Mouse (Mus musculus): ENCODE data around the gene Scrn1. TPM values are rescaled to one million over a fixed set of nuclear protein-coding genes. Genes with fewer than 3 reads are reported as not detected.

The Scrn1 gene
- polyA plus RNA-seq, 1 experiment from 2014 or later, result 9.1 TPM

- ATAC-seq (ENCODE audit: insufficient number of reproducible peaks, low FRiP score, low TSS enrichment, low read depth), result no peak
- DNase-seq (ENCODE audit: low spot score), result no peak
- Histone ChIP-seq H3K27ac (replicated peaks; ENCODE audit: low read depth, low read length) (no peak overlapping the region), H3K27me3 (ENCODE audit: control insufficient read depth, insufficient read depth, low read length) (no peaks in the 10 kb centered on the region), H3K4me1 (ENCODE audit: control insufficient read depth, insufficient read depth, low read length) (no peaks in the 10 kb centered on the region), H3K4me3 (ENCODE audit: low read depth, low read length) (no peak overlapping the region), H3K9me3 (ENCODE audit: control insufficient read depth, low read length) (no peaks in the 10 kb centered on the region; the same call in 1 of the 2 replicates), H3K36me3 (ENCODE audit: control insufficient read depth, insufficient read depth, low read length) (no peaks in the 10 kb centered on the region), H3K9ac (ENCODE audit: low read length) (no peak overlapping the region), H3K4me2 (ENCODE audit: low read depth, severe bottlenecking) (no peak overlapping the region)
- WGBS, result 74% methylated on average over 17 of the region's 17 CpGs
Measured at GRCm38 (mm10) chr6:54562018-54562809, 4.1 kb downstream of the Scrn1 start.

GRCm38 (mm10) chr6:54558466-54558865 lies 7.8 kb downstream of the Scrn1 start:
- no peak for ATAC-seq (ENCODE audit: insufficient number of reproducible peaks, low FRiP score, low TSS enrichment, low read depth)
- Histone ChIP-seq H3K4me3 (ENCODE audit: low read depth, low read length) (no peak overlapping the region), H3K9ac (ENCODE audit: low read length) (no peak overlapping the region), H3K36me3 (ENCODE audit: control insufficient read depth, insufficient read depth, low read length) (no peaks in the 10 kb centered on the region), H3K27me3 (ENCODE audit: control insufficient read depth, insufficient read depth, low read length) (no peaks in the 10 kb centered on the region), H3K9me3 (ENCODE audit: control insufficient read depth, low read length) (no peaks in the 10 kb centered on the region; the same call in 1 of the 2 replicates), H3K27ac (replicated peaks; ENCODE audit: low read depth, low read length) (no peak overlapping the region), H3K4me2 (ENCODE audit: low read depth, severe bottlenecking) (no peak overlapping the region), H3K4me1 (ENCODE audit: control insufficient read depth, insufficient read depth, low read length) (0 out of 2 replicates have a peak, but pooled peaks cover 2% of the 10 kb centered on the region)
- 85% methylated on average over 7 of the region's 7 CpGs for WGBS
- no peak for DNase-seq (ENCODE audit: low spot score)

- Histone ChIP-seq H3K36me3 (ENCODE audit: control insufficient read depth, insufficient read depth, low read length) (no peaks in the 10 kb centered on the region), H3K9ac (ENCODE audit: low read length) (no peak overlapping the region), H3K9me3 (ENCODE audit: control insufficient read depth, low read length) (no peaks in the 10 kb centered on the region; the same call in 1 of the 2 replicates), H3K27me3 (ENCODE audit: control insufficient read depth, insufficient read depth, low read length) (no peaks in the 10 kb centered on the region), H3K4me2 (ENCODE audit: low read depth, severe bottlenecking) (no peak overlapping the region), H3K4me3 (ENCODE audit: low read depth, low read length) (no peak overlapping the region), H3K27ac (replicated peaks; ENCODE audit: low read depth, low read length) (no peak overlapping the region), H3K4me1 (ENCODE audit: control insufficient read depth, insufficient read depth, low read length) (0 out of 2 replicates have a peak, but pooled peaks cover 2% of the 10 kb centered on the region)
- ATAC-seq (ENCODE audit: insufficient number of reproducible peaks, low FRiP score, low TSS enrichment, low read depth), result no peak
- 89% methylated on average over 7 of the region's 7 CpGs for WGBS
- no peak for DNase-seq (ENCODE audit: low spot score)
Measured at GRCm38 (mm10) chr6:54557671-54558070, 8.6 kb downstream of the Scrn1 start.

GRCm38 (mm10) chr6:54555816-54556215 lies 10.5 kb downstream of the Scrn1 start:
- no peak overlapping the region for H3K27ac ChIP-seq (replicated peaks; ENCODE audit: low read depth, low read length)
- DNase-seq (ENCODE audit: low spot score) (no peak), ATAC-seq (ENCODE audit: insufficient number of reproducible peaks, low FRiP score, low TSS enrichment, low read depth) (no peak)
- H3K9ac ChIP-seq (ENCODE audit: low read length), result no peak overlapping the region
- H3K4me2 ChIP-seq (ENCODE audit: low read depth, severe bottlenecking), result no peak overlapping the region
- WGBS, result 88% methylated on average over 1 of the region's 1 CpGs
- H3K4me1 ChIP-seq (ENCODE audit: control insufficient read depth, insufficient read depth, low read length), result 0 out of 2 replicates have a peak, but pooled peaks cover 2% of the 10 kb centered on the region
- no peak overlapping the region for H3K4me3 ChIP-seq (ENCODE audit: low read depth, low read length)
- no peaks in the 10 kb centered on the region; the same call in 1 of the 2 replicates for H3K9me3 ChIP-seq (ENCODE audit: control insufficient read depth, low read length)
- H3K27me3 ChIP-seq (ENCODE audit: control insufficient read depth, insufficient read depth, low read length), result no peaks in the 10 kb centered on the region
- H3K36me3 ChIP-seq (ENCODE audit: control insufficient read depth, insufficient read depth, low read length), result no peaks in the 10 kb centered on the region

- Histone ChIP-seq H3K9ac (ENCODE audit: low read length) (no peak overlapping the region), H3K4me1 (ENCODE audit: control insufficient read depth, insufficient read depth, low read length) (0 out of 2 replicates have a peak, but pooled peaks cover 2% of the 10 kb centered on the region), H3K36me3 (ENCODE audit: control insufficient read depth, insufficient read depth, low read length) (no peaks in the 10 kb centered on the region), H3K4me3 (ENCODE audit: low read depth, low read length) (no peak overlapping the region), H3K9me3 (ENCODE audit: control insufficient read depth, low read length) (no peaks in the 10 kb centered on the region; the same call in 1 of the 2 replicates), H3K27ac (replicated peaks; ENCODE audit: low read depth, low read length) (peak overlapping the region; percentile 74), H3K4me2 (ENCODE audit: low read depth, severe bottlenecking) (no peak overlapping the region), H3K27me3 (ENCODE audit: control insufficient read depth, insufficient read depth, low read length) (no peaks in the 10 kb centered on the region)
- DNase-seq (ENCODE audit: low spot score), result peak; percentile 57
- 62% methylated on average over 8 of the region's 8 CpGs for WGBS
- 0 out of 2 replicates have a peak, but pooled peaks have one; percentile 51 for ATAC-seq (ENCODE audit: insufficient number of reproducible peaks, low FRiP score, low TSS enrichment, low read depth)
Measured at GRCm38 (mm10) chr6:54554341-54555110, 11.8 kb downstream of the Scrn1 start.

GRCm38 (mm10) chr6:54553632-54554031 lies 12.7 kb downstream of the Scrn1 start:
- Histone ChIP-seq H3K27ac (replicated peaks; ENCODE audit: low read depth, low read length) (peak overlapping the region; percentile 74; the same call in 1 of the 2 replicates), H3K36me3 (ENCODE audit: control insufficient read depth, insufficient read depth, low read length) (no peaks in the 10 kb centered on the region), H3K9ac (ENCODE audit: low read length) (no peak overlapping the region), H3K27me3 (ENCODE audit: control insufficient read depth, insufficient read depth, low read length) (no peaks in the 10 kb centered on the region), H3K4me1 (ENCODE audit: control insufficient read depth, insufficient read depth, low read length) (0 out of 2 replicates have a peak, but pooled peaks cover 2% of the 10 kb centered on the region), H3K4me2 (ENCODE audit: low read depth, severe bottlenecking) (no peak overlapping the region), H3K9me3 (ENCODE audit: control insufficient read depth, low read length) (no peaks in the 10 kb centered on the region; the same call in 1 of the 2 replicates), H3K4me3 (ENCODE audit: low read depth, low read length) (no peak overlapping the region)
- ATAC-seq (ENCODE audit: insufficient number of reproducible peaks, low FRiP score, low TSS enrichment, low read depth) (no peak), DNase-seq (ENCODE audit: low spot score) (no peak)
- 88% methylated on average over 2 of the region's 2 CpGs for WGBS

GRCm38 (mm10) chr6:54552721-54553413 lies 13.4 kb downstream of the Scrn1 start:
- Histone ChIP-seq H3K36me3 (ENCODE audit: control insufficient read depth, insufficient read depth, low read length) (no peaks in the 10 kb centered on the region), H3K9ac (ENCODE audit: low read length) (no peak overlapping the region), H3K27ac (replicated peaks; ENCODE audit: low read depth, low read length) (no peak overlapping the region), H3K4me2 (ENCODE audit: low read depth, severe bottlenecking) (no peak overlapping the region), H3K4me1 (ENCODE audit: control insufficient read depth, insufficient read depth, low read length) (0 out of 2 replicates have a peak, but pooled peaks cover 2% of the 10 kb centered on the region), H3K4me3 (ENCODE audit: low read depth, low read length) (no peak overlapping the region), H3K9me3 (ENCODE audit: control insufficient read depth, low read length) (no peaks in the 10 kb centered on the region; the same call in 1 of the 2 replicates), H3K27me3 (ENCODE audit: control insufficient read depth, insufficient read depth, low read length) (no peaks in the 10 kb centered on the region)
- ATAC-seq (ENCODE audit: insufficient number of reproducible peaks, low FRiP score, low TSS enrichment, low read depth) (no peak), DNase-seq (ENCODE audit: low spot score) (no peak)
- WGBS, result 68% methylated on average over 9 of the region's 9 CpGs

- ATAC-seq (ENCODE audit: insufficient number of reproducible peaks, low FRiP score, low TSS enrichment, low read depth) (no peak), DNase-seq (ENCODE audit: low spot score) (no peak)
- Histone ChIP-seq H3K27me3 (ENCODE audit: control insufficient read depth, insufficient read depth, low read length) (no peaks in the 10 kb centered on the region), H3K4me2 (ENCODE audit: low read depth, severe bottlenecking) (no peak overlapping the region), H3K4me3 (ENCODE audit: low read depth, low read length) (no peak overlapping the region), H3K27ac (replicated peaks; ENCODE audit: low read depth, low read length) (no peak overlapping the region), H3K36me3 (ENCODE audit: control insufficient read depth, insufficient read depth, low read length) (no peaks in the 10 kb centered on the region), H3K9me3 (ENCODE audit: control insufficient read depth, low read length) (no peaks in the 10 kb centered on the region), H3K4me1 (ENCODE audit: control insufficient read depth, insufficient read depth, low read length) (0 out of 2 replicates have a peak, but pooled peaks cover 2% of the 10 kb centered on the region), H3K9ac (ENCODE audit: low read length) (no peak overlapping the region)
- WGBS, result 78% methylated on average over 6 of the region's 7 CpGs
Measured at GRCm38 (mm10) chr6:54550801-54551323, 15.4 kb downstream of the Scrn1 start.
